Mouse (Mus musculus): ENCODE data around the gene Fars2. TPM values are rescaled to one million over a fixed set of nuclear protein-coding genes. Genes with fewer than 3 reads are reported as not detected.

The Fars2 gene
- polyA plus RNA-seq, 1 experiment from 2014 or later: 23.5 TPM

DNA sequence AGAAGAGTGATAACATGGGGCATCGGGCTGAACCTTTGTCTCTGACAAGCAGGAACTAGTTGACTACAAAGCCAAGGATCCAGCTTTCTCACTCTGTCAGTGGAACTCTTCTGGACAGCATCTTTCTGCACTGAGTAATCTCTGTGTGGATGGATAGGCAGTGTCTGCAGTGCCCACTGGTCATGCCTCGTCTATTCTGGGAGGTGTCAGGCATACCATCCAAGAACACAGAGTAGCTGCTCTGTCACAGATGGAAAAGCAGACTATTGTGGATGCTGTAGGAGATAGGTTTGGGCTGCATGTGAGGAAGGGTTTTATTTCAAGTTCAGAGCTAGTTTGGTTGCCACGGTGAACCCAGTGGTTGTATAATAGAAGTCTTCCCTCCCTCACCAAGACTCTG lies 414.7 kb downstream of the Fars2 start:
- no peak for DNase-seq (ENCODE audit: low spot score)
- Histone ChIP-seq H3K9me3 (no peaks in the 10 kb centered on the region), H3K36me3 (replicated peaks) (no peaks in the 10 kb centered on the region), H3K4me1 (peaks cover 16% of the 10 kb centered on the region), H3K27ac (replicated peaks) (no peak overlapping the region), H3K4me3 (no peak overlapping the region), H3K27me3 (replicated peaks; ENCODE audit: low read depth, poor library complexity, severe bottlenecking) (no peaks in the 10 kb centered on the region)
- WGBS: 87% methylated on average over 3 of the region's 3 CpGs

DNA sequence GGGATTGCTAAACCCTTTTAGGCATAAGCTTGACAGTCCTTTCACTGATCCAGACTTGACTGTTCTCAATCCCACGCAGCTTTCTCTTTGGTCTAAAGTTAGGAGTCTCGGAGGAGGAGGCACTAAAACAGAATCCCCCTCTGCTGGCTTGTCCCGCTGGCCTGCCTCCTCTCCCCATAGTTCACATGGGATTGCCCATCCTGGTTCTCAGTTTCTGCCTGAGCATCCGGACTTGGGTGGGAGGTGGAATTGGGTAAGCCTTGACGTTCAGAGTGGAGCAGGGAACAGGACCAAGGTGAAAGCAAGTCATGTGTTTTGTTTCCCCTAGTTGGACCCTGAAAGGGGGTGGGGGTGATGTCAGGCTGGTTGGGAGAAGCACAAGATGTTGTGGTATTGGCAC lies 415.9 kb downstream of the Fars2 start:
- DNase-seq (ENCODE audit: low spot score): no peak
- H3K4me1 ChIP-seq: peaks cover 26% of the 10 kb centered on the region
- H3K27me3 ChIP-seq (replicated peaks; ENCODE audit: low read depth, poor library complexity, severe bottlenecking): no peaks in the 10 kb centered on the region
- WGBS: 93% methylated on average over 5 of the region's 5 CpGs
- H3K36me3 ChIP-seq (replicated peaks): no peaks in the 10 kb centered on the region
- no peak overlapping the region for H3K27ac ChIP-seq (replicated peaks)
- H3K4me3 ChIP-seq: no peak overlapping the region
- H3K9me3 ChIP-seq: no peaks in the 10 kb centered on the region

DNA sequence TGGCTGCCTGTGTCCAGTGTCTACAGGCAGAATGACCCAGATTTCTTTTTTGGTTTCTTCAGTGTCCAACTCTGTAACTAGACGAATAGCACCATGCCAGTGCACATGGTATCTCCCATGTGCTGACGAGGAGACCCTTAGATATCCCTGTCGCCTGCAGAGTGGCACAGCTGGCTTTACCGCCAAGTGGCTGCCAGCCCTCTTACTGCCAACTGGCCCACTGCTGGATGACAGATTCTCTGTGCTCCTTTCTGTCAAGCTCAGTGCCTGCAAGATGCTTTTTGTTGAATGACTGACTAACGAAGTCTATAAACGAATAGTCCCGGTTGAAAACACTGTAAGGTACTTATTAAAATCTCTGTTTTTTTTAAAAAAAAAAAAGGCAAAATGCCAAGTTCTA lies 416.3 kb downstream of the Fars2 start:
- Histone ChIP-seq H3K4me3 (no peak overlapping the region), H3K4me1 (peaks cover 30% of the 10 kb centered on the region)

DNA sequence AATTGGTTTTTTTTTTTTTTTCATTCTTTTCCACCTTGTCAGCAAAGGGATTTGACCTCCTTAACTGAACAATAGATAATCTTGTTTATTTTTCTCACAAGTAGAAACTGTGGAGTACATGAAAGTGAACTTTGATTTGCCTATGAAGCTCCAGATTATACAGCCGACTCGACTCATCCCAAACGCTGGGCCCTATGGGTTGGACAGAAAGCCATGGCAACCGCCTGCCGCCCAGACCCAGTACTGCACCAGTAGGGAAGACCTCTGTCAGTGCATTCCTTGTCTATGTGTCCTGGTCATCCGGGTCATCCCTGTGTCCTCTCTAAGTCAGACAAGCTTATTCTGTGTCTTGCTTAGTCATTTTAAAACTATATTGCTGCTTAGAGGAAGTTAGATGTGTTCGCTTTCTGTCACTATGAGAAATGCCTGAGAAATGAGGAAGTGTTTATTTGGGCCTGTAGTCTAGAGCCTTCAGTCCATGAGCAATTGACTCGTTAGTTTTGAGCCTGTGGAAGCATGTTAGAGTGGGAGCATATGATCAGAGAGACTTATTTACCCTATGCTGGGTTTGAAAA lies 416.8 kb downstream of the Fars2 start:
- no peak overlapping the region for H3K4me3 ChIP-seq
- 90% methylated on average over 8 of the region's 8 CpGs for WGBS
- H3K36me3 ChIP-seq (replicated peaks): no peaks in the 10 kb centered on the region
- no peak for DNase-seq (ENCODE audit: low spot score)
- no peak overlapping the region for H3K27ac ChIP-seq (replicated peaks)
- no peaks in the 10 kb centered on the region for H3K27me3 ChIP-seq (replicated peaks; ENCODE audit: low read depth, poor library complexity, severe bottlenecking)
- H3K4me1 ChIP-seq: peaks cover 30% of the 10 kb centered on the region
- no peaks in the 10 kb centered on the region for H3K9me3 ChIP-seq

More for the DNA sequence above, 416.3 kb downstream of the Fars2 start:
- H3K36me3 ChIP-seq (replicated peaks): no peaks in the 10 kb centered on the region
- H3K27ac ChIP-seq (replicated peaks): no peak overlapping the region
- no peaks in the 10 kb centered on the region for H3K9me3 ChIP-seq
- no peaks in the 10 kb centered on the region for H3K27me3 ChIP-seq (replicated peaks; ENCODE audit: low read depth, poor library complexity, severe bottlenecking)
- 92% methylated on average over 7 of the region's 7 CpGs for WGBS
- DNase-seq (ENCODE audit: low spot score): no peak

DNA sequence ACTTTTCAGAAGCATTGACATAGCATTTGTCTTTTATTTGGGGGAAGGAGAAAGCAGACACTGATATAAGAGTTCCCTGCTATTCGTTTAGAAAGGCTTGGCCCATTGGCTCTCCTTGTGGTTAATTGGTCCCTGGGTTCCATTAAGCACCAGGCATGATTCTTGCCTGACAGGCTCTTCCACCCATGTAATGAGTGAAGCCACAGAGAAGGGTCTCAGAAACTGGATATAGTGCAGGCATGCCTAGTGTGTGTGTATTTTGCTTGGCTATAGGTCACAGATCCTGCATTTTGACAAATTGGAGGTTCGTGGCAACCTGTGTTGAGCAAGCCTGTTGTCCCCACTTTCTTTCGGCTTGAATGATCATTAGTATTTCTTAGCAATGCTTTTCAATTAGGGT lies 420.4 kb downstream of the Fars2 start:
- Histone ChIP-seq H3K4me1 (peaks cover 35% of the 10 kb centered on the region), H3K27ac (replicated peaks) (no peak overlapping the region), H3K36me3 (replicated peaks) (no peaks in the 10 kb centered on the region), H3K4me3 (no peak overlapping the region), H3K27me3 (replicated peaks; ENCODE audit: low read depth, poor library complexity, severe bottlenecking) (no peaks in the 10 kb centered on the region), H3K9me3 (no peaks in the 10 kb centered on the region)
- DNase-seq (ENCODE audit: low spot score): no peak
- WGBS: 65% methylated on average over 3 of the region's 3 CpGs

DNA sequence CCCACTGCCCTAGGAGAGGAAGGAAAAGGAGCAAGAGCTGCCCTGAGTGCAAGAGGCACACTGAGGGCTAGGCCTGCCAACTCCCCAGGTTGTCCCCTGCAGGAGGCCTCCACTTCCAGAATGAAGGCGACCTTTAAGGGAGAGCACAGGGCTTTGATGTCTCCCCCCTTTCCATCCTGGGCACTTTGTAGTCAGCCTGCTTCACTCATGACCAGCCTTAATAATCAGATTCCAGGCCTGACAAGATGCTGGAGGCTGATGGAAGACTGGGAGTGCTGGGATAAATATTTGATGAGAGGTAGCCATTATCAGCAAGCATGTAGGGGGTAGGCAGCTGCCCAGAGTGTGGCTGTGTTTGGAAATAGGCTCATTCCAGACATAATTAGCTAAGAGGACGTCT lies 421.2 kb downstream of the Fars2 start:
- Histone ChIP-seq H3K4me1 (peaks cover 35% of the 10 kb centered on the region), H3K27me3 (replicated peaks; ENCODE audit: low read depth, poor library complexity, severe bottlenecking) (no peaks in the 10 kb centered on the region), H3K9me3 (no peaks in the 10 kb centered on the region), H3K27ac (replicated peaks) (no peak overlapping the region), H3K4me3 (no peak overlapping the region), H3K36me3 (replicated peaks) (no peaks in the 10 kb centered on the region)
- no peak for DNase-seq (ENCODE audit: low spot score)
- 63% methylated on average over 2 of the region's 2 CpGs for WGBS

DNA sequence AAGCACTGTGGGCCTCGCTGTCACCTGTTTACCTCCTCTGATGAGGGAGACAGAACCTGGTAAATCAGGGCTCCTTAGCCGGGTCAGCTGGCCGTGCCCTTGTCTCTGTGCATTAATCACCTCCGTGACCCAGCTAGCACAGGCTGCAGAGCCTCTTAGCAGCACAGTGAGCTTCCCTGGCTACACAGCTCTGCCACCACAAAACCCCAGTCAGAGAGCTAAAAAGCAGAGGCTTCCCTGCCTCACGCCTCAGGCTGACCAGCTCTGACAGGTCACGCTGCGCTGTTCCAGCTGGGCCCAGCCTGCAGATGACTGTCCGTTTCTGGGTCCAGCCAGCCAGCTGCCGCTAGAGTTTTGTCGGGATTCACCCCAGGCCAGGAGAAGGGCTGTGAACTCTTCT lies 423.0 kb downstream of the Fars2 start:
- peak; percentile 21 for DNase-seq (ENCODE audit: low spot score)
- no peak overlapping the region for H3K4me3 ChIP-seq
- WGBS: 40% methylated on average over 10 of the region's 10 CpGs
- H3K27ac ChIP-seq (replicated peaks): no peak overlapping the region; the same call in 1 of the 2 replicates
- H3K4me1 ChIP-seq: peaks cover 35% of the 10 kb centered on the region
- H3K9me3 ChIP-seq: no peaks in the 10 kb centered on the region
- no peaks in the 10 kb centered on the region for H3K36me3 ChIP-seq (replicated peaks)
- H3K27me3 ChIP-seq (replicated peaks; ENCODE audit: low read depth, poor library complexity, severe bottlenecking): no peaks in the 10 kb centered on the region

DNA sequence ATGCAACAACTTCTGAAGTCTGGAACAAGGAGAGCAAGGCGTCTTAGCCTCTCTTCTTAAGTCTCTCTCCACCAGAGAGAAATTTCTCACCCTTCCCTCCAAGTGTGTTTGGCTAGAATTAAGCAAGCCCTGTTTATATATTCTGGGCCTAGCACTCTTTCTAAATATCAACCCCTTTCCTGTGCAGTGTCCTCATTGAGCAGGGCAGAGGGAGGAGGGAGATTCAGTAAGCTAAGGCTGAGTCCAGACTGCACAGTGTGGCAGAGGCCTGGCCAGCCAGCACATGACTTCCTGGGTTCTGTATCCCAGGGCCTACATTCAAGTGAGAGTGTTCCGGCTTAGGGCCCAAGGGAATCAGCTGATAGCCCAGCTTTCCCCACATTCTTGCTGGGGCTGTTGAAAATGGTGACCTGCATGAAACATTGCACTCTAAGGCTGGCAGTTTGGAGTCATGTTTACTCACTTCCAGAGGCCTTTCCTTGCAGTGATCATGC lies 424.1 kb downstream of the Fars2 start:
- no peaks in the 10 kb centered on the region for H3K36me3 ChIP-seq (replicated peaks)
- H3K27ac ChIP-seq (replicated peaks): no peak overlapping the region
- no peak for DNase-seq (ENCODE audit: low spot score)
- H3K4me1 ChIP-seq: peaks cover 35% of the 10 kb centered on the region
- H3K27me3 ChIP-seq (replicated peaks; ENCODE audit: low read depth, poor library complexity, severe bottlenecking): no peaks in the 10 kb centered on the region
- 79% methylated on average over 2 of the region's 2 CpGs for WGBS
- no peak overlapping the region for H3K4me3 ChIP-seq
- H3K9me3 ChIP-seq: 0 out of 2 replicates have a peak, but pooled peaks cover 2% of the 10 kb centered on the region

DNA sequence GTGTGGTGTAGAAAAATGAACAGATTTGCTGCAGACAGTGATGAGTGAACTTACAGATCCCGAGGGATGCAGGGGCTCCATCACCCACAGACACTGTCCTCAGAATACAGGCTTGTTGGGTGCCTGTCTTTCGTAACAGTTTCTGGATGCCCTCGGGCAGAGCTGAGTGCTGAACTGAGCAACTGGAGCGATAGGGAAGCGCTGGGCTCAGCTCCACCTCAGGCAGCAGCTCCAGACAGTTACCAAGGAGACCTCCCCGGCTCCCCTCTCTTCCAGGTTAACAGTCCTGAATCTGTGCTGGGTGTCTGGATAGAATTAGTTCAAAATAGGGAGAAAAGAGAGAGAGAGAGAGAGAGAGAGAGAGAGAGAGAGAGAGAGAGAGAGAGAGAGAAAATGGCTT lies 433.5 kb downstream of the Fars2 start:
- H3K4me3 ChIP-seq: no peak overlapping the region
- H3K27me3 ChIP-seq (replicated peaks; ENCODE audit: low read depth, poor library complexity, severe bottlenecking): no peaks in the 10 kb centered on the region
- no peak overlapping the region for H3K27ac ChIP-seq (replicated peaks)
- no peak for DNase-seq (ENCODE audit: low spot score)
- H3K4me1 ChIP-seq: 0 out of 2 replicates have a peak, but pooled peaks cover 3% of the 10 kb centered on the region
- H3K36me3 ChIP-seq (replicated peaks): no peaks in the 10 kb centered on the region
- WGBS: 39% methylated on average over 6 of the region's 6 CpGs
- H3K9me3 ChIP-seq: 0 out of 2 replicates have a peak, but pooled peaks cover 2% of the 10 kb centered on the region

DNA sequence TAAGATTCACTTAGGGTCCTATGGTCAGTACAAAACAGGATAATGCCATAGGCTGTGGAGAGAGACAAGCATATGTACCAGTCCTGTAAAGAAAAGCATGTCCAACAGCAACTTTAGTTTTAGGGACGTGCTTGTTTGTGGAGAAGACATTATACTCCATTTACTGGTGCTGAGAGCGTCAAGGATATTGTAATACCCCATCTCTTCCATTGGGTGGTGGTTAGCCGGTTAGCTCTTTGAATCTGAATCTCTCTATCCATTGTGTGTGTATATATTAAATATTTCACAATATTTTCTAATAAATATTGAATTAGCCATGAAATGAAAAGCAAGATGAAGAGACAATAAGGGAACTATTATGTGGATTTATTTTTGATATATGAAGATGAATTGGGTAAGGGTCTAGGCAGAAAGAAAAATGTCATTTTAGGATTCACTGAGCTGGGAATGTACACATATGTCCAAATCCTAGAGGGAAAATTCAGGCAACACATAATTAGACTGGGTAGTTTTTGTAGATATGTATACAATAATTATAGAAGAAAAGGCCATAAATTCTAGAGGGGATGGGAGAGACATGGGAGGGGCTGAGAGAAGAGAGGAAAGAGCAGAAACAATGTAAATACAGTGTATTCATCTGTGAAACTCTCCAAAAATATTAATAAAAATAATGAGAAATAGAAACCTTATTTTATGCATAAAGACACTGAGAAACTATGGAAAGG lies 435.5 kb downstream of the Fars2 start:
- no peak overlapping the region for H3K27ac ChIP-seq (replicated peaks)
- no peaks in the 10 kb centered on the region for H3K36me3 ChIP-seq (replicated peaks)
- 83% methylated on average over 3 of the region's 3 CpGs for WGBS
- 0 out of 2 replicates have a peak, but pooled peaks cover 3% of the 10 kb centered on the region for H3K4me1 ChIP-seq
- no peak for DNase-seq (ENCODE audit: low spot score)
- no peaks in the 10 kb centered on the region for H3K27me3 ChIP-seq (replicated peaks; ENCODE audit: low read depth, poor library complexity, severe bottlenecking)
- no peak overlapping the region for H3K4me3 ChIP-seq
- no peaks in the 10 kb centered on the region for H3K9me3 ChIP-seq

DNA sequence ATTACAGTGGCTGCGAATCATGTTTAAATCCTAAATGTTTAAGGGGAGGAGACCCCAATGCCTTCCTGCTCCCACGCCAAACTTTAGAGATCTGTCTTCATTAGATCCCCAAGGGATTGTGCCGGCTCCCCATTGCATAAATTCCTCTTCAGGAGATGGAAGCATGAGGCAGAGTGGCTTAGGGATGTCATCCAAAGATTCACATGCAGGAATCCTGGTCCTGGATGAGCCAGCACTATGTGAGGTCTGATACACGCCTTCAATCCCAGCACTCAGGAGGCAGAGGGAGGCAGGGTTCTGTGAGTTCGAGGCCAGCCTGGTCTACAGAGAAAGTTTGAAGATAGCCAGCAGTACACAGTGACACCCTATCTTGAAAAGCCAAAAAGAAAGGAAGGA lies 436.0 kb downstream of the Fars2 start:
- no peak for DNase-seq (ENCODE audit: low spot score)
- Histone ChIP-seq H3K4me3 (no peak overlapping the region), H3K27ac (replicated peaks) (no peak overlapping the region), H3K27me3 (replicated peaks; ENCODE audit: low read depth, poor library complexity, severe bottlenecking) (no peaks in the 10 kb centered on the region), H3K4me1 (0 out of 2 replicates have a peak, but pooled peaks cover 3% of the 10 kb centered on the region), H3K36me3 (replicated peaks) (no peaks in the 10 kb centered on the region), H3K9me3 (no peaks in the 10 kb centered on the region)
- WGBS: 79% methylated on average over 5 of the region's 5 CpGs

DNA sequence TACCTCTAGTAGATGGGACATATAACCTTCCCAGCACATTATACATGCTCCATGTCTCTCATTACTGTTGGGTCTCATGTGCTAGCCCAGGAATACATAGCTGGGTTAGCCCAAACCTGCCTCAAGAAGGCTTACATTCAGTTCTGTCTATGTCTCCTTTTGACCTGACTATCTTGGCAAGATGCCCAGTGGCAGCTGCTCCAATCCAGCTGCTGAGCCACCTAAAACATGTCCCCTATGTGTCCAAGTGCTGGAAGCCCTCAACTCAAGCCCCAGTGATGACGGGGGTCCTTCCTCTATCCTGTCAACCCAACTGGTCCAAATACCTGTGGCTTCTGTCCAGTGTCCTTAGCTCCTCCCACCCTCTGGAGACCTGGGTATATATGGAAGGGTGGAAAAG lies 437.5 kb downstream of the Fars2 start:
- H3K27me3 ChIP-seq (replicated peaks; ENCODE audit: low read depth, poor library complexity, severe bottlenecking): no peaks in the 10 kb centered on the region
- DNase-seq (ENCODE audit: low spot score): no peak
- 0 out of 2 replicates have a peak, but pooled peaks cover 3% of the 10 kb centered on the region for H3K4me1 ChIP-seq
- H3K36me3 ChIP-seq (replicated peaks): no peaks in the 10 kb centered on the region
- no peak overlapping the region for H3K4me3 ChIP-seq
- WGBS: 93% methylated on average over 1 of the region's 1 CpGs
- H3K27ac ChIP-seq (replicated peaks): no peak overlapping the region
- H3K9me3 ChIP-seq: no peaks in the 10 kb centered on the region
